Mouse (Mus musculus): ENCODE data around the gene Nrbp1.

- TF ChIP-seq CTCF (IDR thresholded peaks at IDR 0.05; ENCODE audit: control insufficient read depth, insufficient read depth, insufficient read length) (no peak), USF1 (IDR thresholded peaks at IDR 0.05; ENCODE audit: low read depth) (no peak), CEBPB (IDR thresholded peaks at IDR 0.05; ENCODE audit: low read depth) (no peak), MAX (IDR thresholded peaks at IDR 0.05) (no peak), MYOG (IDR thresholded peaks at IDR 0.05; ENCODE audit: control insufficient read depth, extremely low read depth, insufficient read length) (no peak)
Observed at GRCm38 (mm10) chr5:31199893-31200292, 40.8 kb upstream of the Nrbp1 start.

Measured in C2C12 (cell line).